Mouse (Mus musculus): Measurements from ENCODE around the gene Pced1a. TPM values are rescaled to one million over a fixed set of nuclear protein-coding genes. Genes with fewer than 3 reads are reported as not detected.

The Pced1a gene
- polyA plus RNA-seq, 2 experiments = 13.2 to 57.5 TPM

GRCm38 (mm10) chr2:130423397-130424125, 940 bp downstream of the Pced1a start:
- Histone ChIP-seq H3K4me1 (ENCODE audit: control insufficient read depth, insufficient read depth, low read length) (peaks cover 17% of the 10 kb centered on the region), H3K27me3 (ENCODE audit: control insufficient read depth, insufficient read depth, low read length) (no peaks in the 10 kb centered on the region), H3K9me3 (ENCODE audit: control insufficient read depth, low read length) (no peaks in the 10 kb centered on the region), H3K4me2 (replicated peaks; ENCODE audit: low read depth, low read length, severe bottlenecking) (peak overlapping the region; percentile 89), H3K9ac (ENCODE audit: low read depth, low read length, severe bottlenecking) (peak overlapping the region; percentile 70), H3K4me3 (replicated peaks; ENCODE audit: low read length) (peak overlapping the region; percentile 71), H3K27ac (replicated peaks; ENCODE audit: low read depth, low read length) (peak overlapping the region; percentile 95), H3K36me3 (ENCODE audit: control insufficient read depth, insufficient read depth, low read length) (peaks cover 14% of the 10 kb centered on the region)
- DNase-seq (ENCODE audit: low spot score) = peak; percentile 68
- TF ChIP-seq POLR2A (IDR thresholded peaks at IDR 0.05; ENCODE audit: borderline replicate concordance, extremely low read depth, insufficient read depth, insufficient read length) = no peak; the same call in 1 of the 2 replicates
- 16% methylated on average over 45 of the region's 49 CpGs for WGBS
- peak; percentile 74 for ATAC-seq (ENCODE audit: low FRiP score, low read depth)

GRCm38 (mm10) chr2:130421781-130422620, 2.5 kb downstream of the Pced1a start:
- Histone ChIP-seq H3K36me3 (ENCODE audit: control insufficient read depth, insufficient read depth, low read length) (peaks cover 17% of the 10 kb centered on the region), H3K9ac (ENCODE audit: low read depth, low read length, severe bottlenecking) (no peak overlapping the region), H3K4me1 (ENCODE audit: control insufficient read depth, insufficient read depth, low read length) (peaks cover 17% of the 10 kb centered on the region), H3K9me3 (ENCODE audit: control insufficient read depth, low read length) (no peaks in the 10 kb centered on the region), H3K27me3 (ENCODE audit: control insufficient read depth, insufficient read depth, low read length) (no peaks in the 10 kb centered on the region), H3K4me3 (replicated peaks; ENCODE audit: low read length) (no peak overlapping the region), H3K4me2 (replicated peaks; ENCODE audit: low read depth, low read length, severe bottlenecking) (no peak overlapping the region), H3K27ac (replicated peaks; ENCODE audit: low read depth, low read length) (no peak overlapping the region)
- ATAC-seq (ENCODE audit: low FRiP score, low read depth) = no peak
- 96% methylated on average over 26 of the region's 26 CpGs for WGBS
- TF ChIP-seq POLR2A (IDR thresholded peaks at IDR 0.05; ENCODE audit: borderline replicate concordance, extremely low read depth, insufficient read depth, insufficient read length) = no peak
- no peak for DNase-seq (ENCODE audit: low spot score)

- DNase-seq (ENCODE audit: low spot score) (no peak), ATAC-seq (ENCODE audit: low FRiP score, low read depth) (no peak)
- 81% methylated on average over 6 of the region's 6 CpGs for WGBS
- no peak overlapping the region for H3K4me2 ChIP-seq (replicated peaks; ENCODE audit: low read depth, low read length, severe bottlenecking)
- no peaks in the 10 kb centered on the region for H3K9me3 ChIP-seq (ENCODE audit: control insufficient read depth, low read length)
- no peaks in the 10 kb centered on the region for H3K27me3 ChIP-seq (ENCODE audit: control insufficient read depth, insufficient read depth, low read length)
- no peak overlapping the region for H3K4me3 ChIP-seq (replicated peaks; ENCODE audit: low read length)
- H3K27ac ChIP-seq (replicated peaks; ENCODE audit: low read depth, low read length) = no peak overlapping the region
- H3K9ac ChIP-seq (ENCODE audit: low read depth, low read length, severe bottlenecking) = no peak overlapping the region
- peaks cover 13% of the 10 kb centered on the region for H3K4me1 ChIP-seq (ENCODE audit: control insufficient read depth, insufficient read depth, low read length)
- H3K36me3 ChIP-seq (ENCODE audit: control insufficient read depth, insufficient read depth, low read length) = peaks cover 14% of the 10 kb centered on the region
- no peak for TF ChIP-seq POLR2A (IDR thresholded peaks at IDR 0.05; ENCODE audit: borderline replicate concordance, extremely low read depth, insufficient read depth, insufficient read length)
These were observed 10.2 kb downstream of the Pced1a start for GRCm38 (mm10) chr2:130414094-130414856.

GRCm38 (mm10) chr2:130412775-130413174, 11.7 kb downstream of the Pced1a start:
- no peak overlapping the region for H3K9ac ChIP-seq (ENCODE audit: low read depth, low read length, severe bottlenecking)
- H3K4me2 ChIP-seq (replicated peaks; ENCODE audit: low read depth, low read length, severe bottlenecking) = no peak overlapping the region
- H3K36me3 ChIP-seq (ENCODE audit: control insufficient read depth, insufficient read depth, low read length) = 0 out of 2 replicates have a peak, but pooled peaks cover 5% of the 10 kb centered on the region
- peaks cover 27% of the 10 kb centered on the region for H3K4me1 ChIP-seq (ENCODE audit: control insufficient read depth, insufficient read depth, low read length)
- H3K27me3 ChIP-seq (ENCODE audit: control insufficient read depth, insufficient read depth, low read length) = no peaks in the 10 kb centered on the region
- 84% methylated on average over 3 of the region's 3 CpGs for WGBS
- H3K9me3 ChIP-seq (ENCODE audit: control insufficient read depth, low read length) = no peaks in the 10 kb centered on the region
- no peak for TF ChIP-seq POLR2A (IDR thresholded peaks at IDR 0.05; ENCODE audit: borderline replicate concordance, extremely low read depth, insufficient read depth, insufficient read length)
- H3K4me3 ChIP-seq (replicated peaks; ENCODE audit: low read length) = no peak overlapping the region
- ATAC-seq (ENCODE audit: low FRiP score, low read depth) = no peak
- DNase-seq (ENCODE audit: low spot score) = no peak
- H3K27ac ChIP-seq (replicated peaks; ENCODE audit: low read depth, low read length) = no peak overlapping the region

Measured in limb, embryonic 14.5 days (tissue).